Mouse (Mus musculus): ENCODE results near the gene Cd276.

- TF ChIP-seq HCFC1 (IDR thresholded peaks at IDR 0.05; ENCODE audit: borderline replicate concordance, insufficient read depth, low read length), result no peak
- TF ChIP-seq CHD2 (IDR thresholded peaks at IDR 0.05; ENCODE audit: low read depth, low read length), result no peak
Observed at GRCm38 (mm10) chr9:58571001-58571400, 15.8 kb upstream of the Cd276 start.

Measured in ES-E14 (cell line).